Mouse (Mus musculus) layer of hippocampus, postnatal 25 days (tissue): Measurements from ENCODE around the gene Gm8122. TPM values are rescaled to one million over a fixed set of nuclear protein-coding genes. Genes with fewer than 3 reads are reported as not detected.
"Not testable (repeated sequence)": the region's sequence is repeated elsewhere in the genome, so short reads cannot be mapped to it uniquely, and the experiment has no call there.

Experiments
- DNase-seq, 2 experiments: peaks; one replicate each; pipeline ENCODE4 v3.0.0; 2022; ENCODE audit warnings: mixed read lengths in 2 of 2, low spot score in 1 of 2; ENCODE audit errors: extremely low spot score in 1 of 2
- total RNA-seq, 2 experiments: library from RNA; stranded (reverse); gene quantifications; 2 replicates each; pipeline ENCODE4 v1.2.3; 2021

Gene Gm8122
- not detected for total RNA-seq

- DNase-seq = not testable (repeated sequence)
Measured at GRCm38 (mm10) chr14:43235204-43235603, at the start of gene Gm8122. Gene Gm8122, minus strand, starts transcription at chr14:43235304.

- not testable (repeated sequence) for DNase-seq
Measured at GRCm38 (mm10) chr14:43278681-43279080, 43.6 kb upstream of the Gm8122 start.

GRCm38 (mm10) chr14:43278146-43278545 lies 43.0 kb upstream of the Gm8122 start:
- DNase-seq = not testable (repeated sequence)

- not testable (repeated sequence) for DNase-seq
Measured at GRCm38 (mm10) chr14:43277468-43277867, 42.4 kb upstream of the Gm8122 start.

- DNase-seq = not testable (repeated sequence)
Measured at GRCm38 (mm10) chr14:43275752-43276151, 40.6 kb upstream of the Gm8122 start.

GRCm38 (mm10) chr14:43274986-43275511 lies 39.9 kb upstream of the Gm8122 start, which contains the start of gene Gm9732:
Gene Gm9732, plus strand, starts transcription at chr14:43275036.
- not testable (repeated sequence) for DNase-seq

GRCm38 (mm10) chr14:43273161-43273560 lies 38.1 kb upstream of the Gm8122 start:
- DNase-seq = not testable (repeated sequence)

GRCm38 (mm10) chr14:43269211-43269610 lies 34.1 kb upstream of the Gm8122 start:
- DNase-seq = not testable (repeated sequence)

GRCm38 (mm10) chr14:43268521-43269084 lies 33.5 kb upstream of the Gm8122 start:
- DNase-seq = not testable (repeated sequence)

GRCm38 (mm10) chr14:43263421-43263820 lies 28.3 kb upstream of the Gm8122 start:
- not testable (repeated sequence) for DNase-seq

GRCm38 (mm10) chr14:43258349-43258748 lies 23.2 kb upstream of the Gm8122 start, which contains the start of gene Gm8126:
Gene Gm8126, plus strand, starts transcription at chr14:43258649.
- DNase-seq = not testable (repeated sequence)

GRCm38 (mm10) chr14:43256511-43256910 lies 21.4 kb upstream of the Gm8122 start:
- not testable (repeated sequence) for DNase-seq

- DNase-seq = not testable (repeated sequence)
Measured at GRCm38 (mm10) chr14:43250549-43251253, 15.6 kb upstream of the Gm8122 start.

GRCm38 (mm10) chr14:43249611-43250170 lies 14.6 kb upstream of the Gm8122 start:
- not testable (repeated sequence) for DNase-seq

- peak in 1 of 2 experiments; percentile 14 for DNase-seq
Measured at GRCm38 (mm10) chr14:43237769-43238168, 2.7 kb upstream of the Gm8122 start.

Other genes with a start within 250 kb of the Gm8122 start
- gene Gm8082, start 241.7 kb downstream of the Gm8122 start, total RNA-seq = not detected
- not detected for gene Gm10376, start 219.7 kb downstream of the Gm8122 start, total RNA-seq
- not detected for gene Gm8094, start 158.7 kb downstream of the Gm8122 start, total RNA-seq
- under 1 TPM in 1 of 2 experiments, not detected in 1; 0.17 TPM for gene Gm8104, start 134.7 kb downstream of the Gm8122 start, total RNA-seq
- not detected for gene Gm7233, start 55.4 kb downstream of the Gm8122 start, total RNA-seq
- under 1 TPM in 1 of 2 experiments, not detected in 1; 0.20 TPM for gene Gm8126, start 23.3 kb upstream of the Gm8122 start, total RNA-seq
- gene Gm9732, start 39.7 kb upstream of the Gm8122 start, total RNA-seq = not detected
- gene Gm8127, start 58.5 kb upstream of the Gm8122 start, total RNA-seq = not detected
- gene 1700001F09Rik, start 112.5 kb upstream of the Gm8122 start, total RNA-seq = 1 to 10 TPM in 1 of 2 experiments, not detected in 1; 1.3 TPM
- not detected for gene Gm8138, start 181.0 kb upstream of the Gm8122 start, total RNA-seq